In the genomic region with DNA sequence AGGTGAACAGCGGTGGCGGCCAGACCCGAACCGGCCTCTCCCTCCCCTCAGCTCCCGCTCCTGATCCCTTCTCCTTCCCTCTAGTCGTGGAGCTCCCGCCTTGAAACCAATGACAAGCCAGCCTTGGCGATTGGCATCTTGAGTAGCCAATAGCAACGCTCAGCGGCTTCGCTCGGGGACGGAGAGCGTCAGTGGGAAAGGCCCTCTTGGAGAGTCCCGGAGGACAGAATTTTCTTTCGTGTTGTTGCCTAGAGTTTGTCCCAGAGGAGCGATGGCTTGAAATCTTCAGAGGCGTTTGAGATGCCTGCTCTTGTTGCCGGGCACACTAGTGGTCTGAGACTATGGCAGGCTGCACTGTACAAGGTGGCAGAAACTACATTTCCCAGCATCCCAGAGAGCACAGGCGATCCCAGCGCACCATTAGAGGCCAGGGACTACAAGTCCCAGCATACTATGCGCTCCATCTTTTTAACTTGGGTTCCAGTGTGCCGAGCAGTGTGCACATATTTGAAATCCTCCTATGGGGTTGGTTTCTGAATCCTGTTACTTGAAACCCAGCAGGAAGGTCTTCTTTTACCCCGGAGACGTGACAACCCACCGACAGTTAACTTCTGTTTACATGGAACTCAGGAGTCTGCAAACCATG, we compare ENCODE assay signal across 8 mouse cellular contexts. TPM values are rescaled to one million over a fixed set of nuclear protein-coding genes. Genes with fewer than 3 reads are reported as not detected.
DNase-seq lines count a peak whose midpoint lies in the region; ATAC-seq and TF ChIP-seq lines count a peak whose summit lies in the region.

A gene (minus strand): TSS at position 179 of the 646 bp plus-strand sequence.
A gene (plus strand): TSS at position 454 of the 646 bp plus-strand sequence.

- H3K36me3 ChIP-seq in ES-E14 (ENCODE audit: control insufficient read depth, insufficient read depth, low read length, poor library complexity, severe bottlenecking): no peaks in the 10 kb centered on the region
- H3K36me3 ChIP-seq in forebrain, embryonic 15.5 days: no peaks in the 10 kb centered on the region; the same call in 1 of the 2 replicates

- in situ Hi-C loops in ES-E14 (cut with MboI; ENCODE audit: low sequenced_read_pairs in 2 of 2, unreplicated experiment in 2 of 2): no loop called here

- peak; percentile 97 for DNase-seq in ES-E14 (ENCODE audit: low read depth, low spot score)
- DNase-seq in cerebellum, adult 11-12 months: peak; percentile 95
- peak; percentile 96 for DNase-seq in heart, postnatal 25 days (ENCODE audit: low spot score)
- peak; percentile 96 to 98 for DNase-seq in layer of hippocampus, adult 18-20 months (ENCODE audit: low spot score in 2 of 2)
- peak; percentile 97 for DNase-seq in lung, adult 2 months
- peak; percentile 87 to 93 for DNase-seq in thymus, adult 18-20 months

- under 1% methylated on average over 26 of the region's 26 CpGs for WGBS in forebrain, embryonic 15.5 days
- under 1% methylated on average over 26 of the region's 26 CpGs for WGBS in lung, adult 2 months

- peaks cover 0 to 5% of the 10 kb centered on the region in 2 experiments; a peak in 2 of 4 replicates for H3K4me1 ChIP-seq in ES-E14 (ENCODE audit: control insufficient read depth in 2 of 2, insufficient read depth in 2 of 2, low read length in 2 of 2, poor library complexity in 1 of 2)
- peaks cover 25% of the 10 kb centered on the region for H3K4me1 ChIP-seq in forebrain, embryonic 15.5 days
- peaks cover 6% of the 10 kb centered on the region for H3K4me1 ChIP-seq in lung, adult 2 months (ENCODE audit: control insufficient read depth, insufficient read depth, low read length)

- ATAC-seq in forebrain, embryonic 15.5 days (replicated peaks): peak; percentile 99
- peak; percentile 93 for ATAC-seq in neutrophil, adult 5-6 weeks (ENCODE audit: extremely low read depth, insufficient number of reproducible peaks, low FRiP score, poor library complexity, severe bottlenecking)

- H3K27ac ChIP-seq in ES-E14 (ENCODE audit: insufficient read depth, low read depth, low read length, poor library complexity, severe bottlenecking): no peak within 1 kb of the TSS; the same call in 1 of the 2 replicates
- H3K27ac ChIP-seq in forebrain, embryonic 15.5 days (replicated peaks): peak within 1 kb of the TSS; percentile 73

- H3K4me3 ChIP-seq in ES-E14 (ENCODE audit: insufficient read depth in 1 of 2, low read depth in 1 of 2, low read length in 2 of 2, poor library complexity in 1 of 2, severe bottlenecking in 1 of 2): peak within 1 kb of the TSS; percentile 91 to 98
- H3K4me3 ChIP-seq in forebrain, embryonic 15.5 days: peak within 1 kb of the TSS; percentile 83
- peak within 1 kb of the TSS; percentile 76 for H3K4me3 ChIP-seq in lung, adult 2 months (replicated peaks; ENCODE audit: extremely low read depth, low read depth, low read length)

- intact Hi-C loops in heart, postnatal 25 days (cut with DNase I): loop anchor here (10.0 kb wide), 1 partner anchor 122 kb away; a partner anchor contains a TSS

- TF ChIP-seq POLR2A in lung, adult 2 months (IDR thresholded peaks at IDR 0.05; ENCODE audit: borderline replicate concordance, extremely low read depth, low read depth, low read length): peak; percentile 59; the same call in 1 of the 2 replicates

- H3K9ac ChIP-seq in ES-E14 (ENCODE audit: insufficient read depth, low read depth, low read length, poor library complexity, severe bottlenecking): peak within 1 kb of the TSS; percentile 92
- peak within 1 kb of the TSS; percentile 89 for H3K9ac ChIP-seq in forebrain, embryonic 15.5 days (replicated peaks)

- no peak for TF ChIP-seq CTCF in lung, adult 2 months (IDR thresholded peaks at IDR 0.05; ENCODE audit: insufficient read depth, low read length)

- H3K4me2 ChIP-seq in forebrain, embryonic 15.5 days (replicated peaks): peak within 1 kb of the TSS; percentile 75

- no peaks in the 10 kb centered on the region for H3K27me3 ChIP-seq in forebrain, embryonic 15.5 days

- no peaks in the 10 kb centered on the region for H3K9me3 ChIP-seq in ES-E14 (ENCODE audit: control insufficient read depth, insufficient read depth, low read depth, low read length)
- H3K9me3 ChIP-seq in forebrain, embryonic 15.5 days: no peaks in the 10 kb centered on the region

TF ChIP-seq in ES-E14, 5 proteins besides CTCF, POLR2A, EP300 and RAD21:
- no peak for TF ChIP-seq ZC3H11A (IDR thresholded peaks at IDR 0.05; ENCODE audit: borderline replicate concordance, low read depth, low read length)
- TF ChIP-seq HCFC1 (IDR thresholded peaks at IDR 0.05; ENCODE audit: borderline replicate concordance, insufficient read depth, low read length): peak; percentile 99
- peak; percentile 85 for TF ChIP-seq CHD2 (IDR thresholded peaks at IDR 0.05; ENCODE audit: low read depth, low read length)

RNA-seq across cellular contexts. Expression of the first gene that starts in this region (rescaled TPM):
- 5.4 and 9.2 TPM in 2 replicates for total RNA-seq in ES-E14 (2012; rRNA removed)
- 99.0 and 103 TPM in 2 replicates for polyA plus RNA-seq in forebrain, embryonic 15.5 days (2015; fragmentation: Nextera tagmentation; extraction: Ambion mirVana)
- 10 to 100 TPM; 43.5 to 45.6 TPM for total RNA-seq in heart, postnatal 25 days (2021)
- 10 to 100 TPM; 47.3 to 48.9 TPM for total RNA-seq in layer of hippocampus, adult 18-20 months (2021)
- 15.8 and 20.8 TPM in 2 replicates for polyA plus RNA-seq in lung, adult 2 months (2012; rRNA removed)
- 5.1 and 8.0 TPM in 2 replicates for total RNA-seq in neutrophil, adult 5-6 weeks (2017)

RNA-seq across cellular contexts. Expression of the second gene that starts in this region (rescaled TPM):
- total RNA-seq in ES-E14 (2012; rRNA removed): 23.6 and 27.4 TPM in 2 replicates
- polyA plus RNA-seq in forebrain, embryonic 15.5 days (2015; fragmentation: Nextera tagmentation; extraction: Ambion mirVana): 62.9 and 63.4 TPM in 2 replicates
- 10 to 100 TPM; 10.1 TPM for total RNA-seq in heart, postnatal 25 days (2021)
- 10 to 100 TPM; 19.5 to 21.1 TPM for total RNA-seq in layer of hippocampus, adult 18-20 months (2021)
- 23.2 and 30.2 TPM in 2 replicates for polyA plus RNA-seq in lung, adult 2 months (2012; rRNA removed)
- total RNA-seq in neutrophil, adult 5-6 weeks (2017): 8.6 and 9.9 TPM in 2 replicates
